In genomic region chr10:123183243-123183642, GRCm38 (mm10) we compare ENCODE assay signal across 8 mouse cellular contexts. TPM values are rescaled to one million over a fixed set of nuclear protein-coding genes. Genes with fewer than 3 reads are reported as not detected.
DNase-seq lines count a peak whose midpoint lies in the region; ATAC-seq lines count a peak whose summit lies in the region.

No protein-coding gene starts in this region.

- H3K27me3 ChIP-seq in heart, embryonic 16.5 days (ENCODE audit: control insufficient read depth, insufficient read depth, low read length), result no peaks in the 10 kb centered on the region
- H3K27me3 ChIP-seq in midbrain, embryonic 16.5 days (ENCODE audit: control insufficient read depth, insufficient read depth, low read depth, low read length), result no peaks in the 10 kb centered on the region

- H3K27ac ChIP-seq in heart, embryonic 16.5 days (ENCODE audit: low read length), result no peak overlapping the region
- no peak overlapping the region for H3K27ac ChIP-seq in midbrain, embryonic 16.5 days (ENCODE audit: low read length)

- WGBS in heart, embryonic 16.5 days, result 29% methylated on average over 7 of the region's 7 CpGs
- 44% methylated on average over 7 of the region's 7 CpGs for WGBS in midbrain, embryonic 16.5 days

- H3K4me2 ChIP-seq in heart, embryonic 16.5 days (ENCODE audit: low read depth, low read length), result no peak overlapping the region
- H3K4me2 ChIP-seq in midbrain, embryonic 16.5 days (ENCODE audit: low read length), result no peak overlapping the region

- peaks cover 9% of the 10 kb centered on the region for H3K36me3 ChIP-seq in heart, embryonic 16.5 days (ENCODE audit: control insufficient read depth, insufficient read depth)
- peaks cover 7% of the 10 kb centered on the region; the same call in 1 of the 2 replicates for H3K36me3 ChIP-seq in midbrain, embryonic 16.5 days (ENCODE audit: control insufficient read depth, insufficient read depth, low read length)

- no peak overlapping the region for H3K9ac ChIP-seq in heart, embryonic 16.5 days (ENCODE audit: low read length)
- no peak overlapping the region for H3K9ac ChIP-seq in midbrain, embryonic 16.5 days (ENCODE audit: low read depth, low read length)

- H3K9me3 ChIP-seq in heart, embryonic 16.5 days (replicated peaks; ENCODE audit: control insufficient read depth, low read length), result no peaks in the 10 kb centered on the region
- no peaks in the 10 kb centered on the region for H3K9me3 ChIP-seq in midbrain, embryonic 16.5 days (replicated peaks; ENCODE audit: control insufficient read depth, low read length, poor library complexity, severe bottlenecking)

- DNase-seq in heart, adult 8-10 months (ENCODE audit: low spot score), result no peak
- peak; percentile 93 for DNase-seq in brain, adult 2 months (ENCODE audit: low read depth, low spot score)
- DNase-seq in heart, postnatal 4 days, result peak; percentile 33
- DNase-seq in spleen, adult 18-20 months, result no peak

- no peak overlapping the region for H3K4me3 ChIP-seq in heart, embryonic 16.5 days (ENCODE audit: low read length)
- no peak overlapping the region for H3K4me3 ChIP-seq in midbrain, embryonic 16.5 days (ENCODE audit: low read depth, low read length)

- peak; percentile 71; the same call in 1 of the 2 replicates for ATAC-seq in heart, embryonic 16.5 days (replicated peaks; ENCODE audit: extremely low read depth, insufficient read depth, low FRiP score)
- ATAC-seq in megakaryocyte progenitor cell, adult 5-6 weeks (replicated peaks; ENCODE audit: poor library complexity), result peak; percentile 51
- no peak for ATAC-seq in midbrain, embryonic 16.5 days
- no peak for ATAC-seq in erythroblast, adult 5-6 weeks (replicated peaks; ENCODE audit: low FRiP score, poor library complexity, severe bottlenecking)

- H3K4me1 ChIP-seq in heart, embryonic 16.5 days (ENCODE audit: control insufficient read depth, insufficient read depth, low read length), result peaks cover 29% of the 10 kb centered on the region
- 0 out of 2 replicates have a peak, but pooled peaks cover 4% of the 10 kb centered on the region for H3K4me1 ChIP-seq in midbrain, embryonic 16.5 days (ENCODE audit: control insufficient read depth, insufficient read depth, low read length)

RNA-seq across cellular contexts. Expression of gene Usp15, which starts 13.6 kb away (rescaled TPM):
- 58.3 and 66.0 TPM in 2 replicates for polyA plus RNA-seq in heart, embryonic 16.5 days (2015; fragmentation: Nextera tagmentation; extraction: Ambion mirVana)
- 100 to 1,000 TPM in 1 of 4 experiments, 10 to 100 TPM in 3; 92.7 to 102 (median 94.7) TPM for total RNA-seq in heart, adult 8-10 months (2022)
- total RNA-seq in heart, postnatal 4 days (2021), result 10 to 100 TPM; 75.8 to 79.2 TPM
- total RNA-seq in megakaryocyte progenitor cell, adult 5-6 weeks (2015), result 129 and 132 TPM in 2 replicates
- total RNA-seq in megakaryocyte progenitor cell, adult 5-6 weeks (2017), result 170 and 218 TPM in 2 replicates
- 74.1 and 76.3 TPM in 2 replicates for polyA plus RNA-seq in midbrain, embryonic 16.5 days (2015; fragmentation: Nextera tagmentation; extraction: Ambion mirVana)
- 421 and 430 TPM in 2 replicates for total RNA-seq in erythroblast, adult 5-6 weeks (2015; ENCODE audit: low replicate concordance)
- total RNA-seq in erythroblast, adult 5-6 weeks (2017; ENCODE audit: low replicate concordance), result 1,103 and 1,309 TPM in 2 replicates

Comparison
In these comparisons a context has a peak if more than half of its experiments do, and no peak if none do; other contexts are left out.
1. DNase-seq: peak in brain, adult 2 months (single experiment) and heart, postnatal 4 days (single experiment); none in heart, adult 8-10 months (single experiment) and spleen, adult 18-20 months (0 of 2).
2. ATAC-seq: peak in heart, embryonic 16.5 days (single experiment) and megakaryocyte progenitor cell, adult 5-6 weeks (single experiment); none in midbrain, embryonic 16.5 days (single experiment) and erythroblast, adult 5-6 weeks (single experiment).